Mouse (Mus musculus) kidney, adult 8-10 months (tissue): ENCODE results near the gene Cdh4.

Source experiments
- DNase-seq, 2 experiments: peaks; one replicate each; pipeline ENCODE4 v3.0.0; 2022

Cdh4 gene

DNA sequence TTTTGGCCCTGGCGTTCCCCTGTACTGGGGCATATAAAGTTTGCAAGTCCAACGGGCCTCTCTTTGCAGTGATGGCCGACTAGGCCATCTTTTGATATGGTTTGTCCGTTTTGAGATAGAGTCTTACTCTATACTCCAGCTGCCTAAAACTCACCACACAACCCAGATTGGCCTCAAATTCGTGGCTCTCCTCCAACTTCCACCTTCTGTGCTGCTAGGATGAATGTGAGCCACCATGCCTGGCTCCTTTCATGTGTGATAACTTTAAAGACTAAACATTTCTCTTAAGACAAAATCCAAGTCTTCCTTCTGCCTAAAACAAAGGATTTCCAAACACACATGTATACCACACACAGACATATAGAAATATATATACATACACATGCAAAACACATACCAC is 246.7 kb downstream of the Cdh4 start:
- DNase-seq, result no peak

DNA sequence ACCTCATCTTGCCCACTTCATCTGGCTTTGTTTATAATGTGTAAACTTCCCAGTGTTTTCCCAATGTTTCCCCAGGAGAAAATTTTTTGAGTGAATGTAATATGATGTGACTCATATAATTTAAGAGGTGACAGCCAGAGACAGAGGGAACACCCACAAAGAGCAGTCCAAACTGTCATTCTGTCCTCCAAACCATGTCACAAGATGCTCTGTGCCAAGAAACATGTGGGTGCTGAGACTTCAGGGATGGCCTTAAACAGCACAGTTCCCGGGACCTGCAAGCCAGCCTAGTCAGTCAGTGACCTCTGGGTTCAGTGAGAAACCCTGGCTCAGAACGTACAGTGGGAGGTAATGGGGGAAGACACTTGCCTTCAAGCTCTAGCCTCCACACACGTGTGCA is 247.5 kb downstream of the Cdh4 start:
- no peak for DNase-seq

DNA sequence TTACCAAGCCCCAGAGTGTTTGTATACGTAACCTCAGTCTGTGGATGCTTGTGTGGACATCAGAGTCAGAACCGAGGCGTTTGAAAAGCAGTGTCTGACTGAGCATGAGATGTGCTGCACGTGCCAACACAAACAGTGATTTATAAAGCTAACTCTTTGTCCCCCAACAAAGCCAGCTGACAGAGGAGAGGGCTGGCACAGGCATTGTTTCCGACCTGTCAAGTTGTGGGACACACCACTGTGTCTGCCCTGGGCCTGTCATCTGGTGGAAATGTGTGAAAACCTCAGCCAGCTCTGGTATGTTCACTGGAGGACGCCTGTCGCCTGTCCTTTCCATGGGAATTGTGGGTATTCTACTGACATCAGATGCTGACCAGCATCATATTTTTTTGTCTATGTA is 248.3 kb downstream of the Cdh4 start:
- DNase-seq, result no peak

DNA sequence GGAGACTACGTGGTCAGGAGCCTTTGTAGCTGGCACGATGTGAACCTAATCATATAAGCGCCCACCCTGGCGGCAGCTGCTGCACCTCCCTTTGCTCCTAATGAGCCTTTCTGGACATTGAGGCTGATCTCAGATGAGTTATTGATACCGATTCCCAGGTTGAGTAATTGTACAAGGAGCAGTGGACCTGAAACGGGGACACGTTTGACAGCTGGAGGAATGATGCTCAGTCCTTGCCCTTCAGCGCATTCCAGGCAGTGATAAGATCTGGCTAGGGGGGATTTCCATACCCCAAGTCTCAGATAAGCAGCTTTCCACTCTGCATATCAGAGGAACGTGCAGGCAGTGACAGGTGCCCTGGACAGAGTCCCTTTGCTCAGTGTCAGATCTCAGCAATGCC is 252.7 kb downstream of the Cdh4 start:
- DNase-seq, result no peak

DNA sequence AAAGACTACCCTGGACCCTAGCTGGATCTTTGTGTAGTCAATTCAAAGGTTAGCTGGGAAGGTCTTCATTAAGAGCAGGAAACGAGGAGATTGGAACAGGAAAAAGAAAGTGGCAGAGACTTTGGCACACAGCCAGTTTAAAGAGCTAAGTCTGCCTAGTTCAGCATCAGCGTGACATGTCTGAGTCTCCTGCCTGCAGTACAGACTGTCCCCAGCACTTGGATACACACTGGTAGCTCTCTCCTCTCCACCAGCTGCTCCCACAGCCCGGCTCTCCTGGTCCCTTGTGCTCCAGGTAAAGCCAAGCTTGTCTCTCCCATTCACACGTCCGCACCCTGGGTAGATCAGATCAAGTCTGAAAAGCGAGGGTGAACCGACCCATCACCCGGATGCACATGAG is 255.4 kb downstream of the Cdh4 start:
- DNase-seq, result no peak

DNA sequence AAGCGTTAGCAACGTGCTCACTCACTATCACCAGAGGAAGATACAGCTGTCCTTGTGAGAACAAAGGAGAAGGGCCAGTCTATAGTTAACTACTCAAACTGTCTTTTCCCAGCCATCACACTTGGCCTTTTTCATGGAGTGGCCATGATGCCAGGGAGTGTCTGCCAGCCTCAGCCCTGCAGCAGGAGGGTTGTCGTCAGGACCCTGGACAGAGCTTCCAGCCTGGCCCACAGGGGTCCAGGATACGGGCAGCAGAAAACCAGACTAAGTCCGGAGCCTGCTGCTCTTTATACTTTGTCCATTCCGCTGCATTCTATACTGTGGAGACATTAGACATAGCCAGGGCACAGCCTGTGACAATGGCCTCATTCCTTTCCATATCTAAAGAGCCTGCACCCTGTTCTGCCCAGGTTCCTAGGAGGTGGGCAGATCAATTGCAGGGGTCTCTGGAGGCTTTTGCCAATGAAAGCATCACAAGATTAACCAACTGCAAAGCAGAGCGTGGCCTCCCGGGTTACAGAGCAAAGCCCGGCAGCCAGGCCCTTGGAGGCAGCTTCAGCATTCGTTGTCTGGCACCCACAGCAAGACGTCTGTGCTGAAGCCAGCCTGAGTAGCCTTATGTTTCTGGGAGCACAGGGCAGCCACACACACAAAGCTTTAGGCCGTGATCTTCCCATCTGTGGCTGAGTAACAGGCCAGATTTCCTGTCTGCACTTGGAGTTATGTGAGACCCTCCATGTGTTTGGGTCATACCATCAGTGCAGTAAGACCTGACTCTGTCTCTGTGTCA is 256.2 kb downstream of the Cdh4 start:
- DNase-seq, result no peak

DNA sequence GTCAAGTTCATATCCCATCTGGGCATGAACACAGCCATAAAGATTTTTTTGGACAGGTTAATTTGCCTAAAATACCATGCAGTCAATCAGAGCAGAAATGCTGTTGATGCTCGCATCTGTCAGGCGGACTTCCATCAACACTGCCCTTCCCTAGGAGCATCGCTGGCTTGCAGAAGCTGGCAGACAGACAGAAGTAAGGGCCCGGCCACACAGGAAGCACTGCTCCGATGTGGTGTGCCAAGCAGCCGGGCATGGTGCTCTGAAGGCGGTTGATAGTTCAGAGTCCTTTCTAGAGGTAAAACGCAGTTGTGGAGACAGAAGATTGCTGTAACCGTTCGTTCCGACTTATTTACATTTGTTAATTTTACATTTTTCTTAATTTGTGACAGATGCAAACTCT is 262.8 kb downstream of the Cdh4 start:
- DNase-seq, result no peak

DNA sequence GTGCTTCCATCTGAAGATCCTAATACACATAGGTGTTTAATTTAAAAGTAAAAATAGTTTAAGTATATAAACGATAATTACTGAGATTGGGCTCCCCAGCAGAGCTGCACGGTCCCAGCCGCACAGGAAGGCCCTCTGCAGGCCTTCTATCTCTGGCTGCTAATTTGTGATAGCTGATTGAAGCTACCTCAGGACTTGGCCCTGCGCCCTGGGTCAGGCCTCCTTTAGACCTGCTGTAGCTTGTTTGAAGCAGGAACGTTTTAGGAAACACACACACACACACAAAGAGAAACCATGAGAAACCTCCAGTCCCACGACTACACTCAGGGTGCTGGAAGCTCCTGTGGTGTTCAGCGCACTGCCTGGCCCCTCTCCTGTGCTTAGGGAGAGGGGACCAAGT is 263.2 kb downstream of the Cdh4 start:
- no peak for DNase-seq

DNA sequence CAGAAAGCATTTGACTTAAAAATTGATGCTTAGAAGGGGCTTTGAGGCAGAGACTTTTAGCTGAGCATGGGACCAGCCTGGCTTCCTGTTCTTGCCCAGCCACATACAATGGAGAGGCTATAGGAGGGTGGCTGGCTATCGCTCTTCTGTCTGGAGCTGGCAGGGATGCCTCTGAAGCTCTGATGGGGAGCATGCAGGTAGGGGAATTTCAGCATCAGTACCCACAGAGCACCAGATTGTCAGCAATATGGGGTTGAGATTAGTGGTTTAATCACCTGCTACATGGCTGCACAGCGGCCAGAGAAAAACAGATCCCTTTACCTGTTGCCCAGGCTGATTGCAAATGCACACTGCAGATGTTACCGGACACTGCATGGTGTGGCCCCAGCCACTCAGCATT is 264.4 kb downstream of the Cdh4 start:
- DNase-seq, result no peak

DNA sequence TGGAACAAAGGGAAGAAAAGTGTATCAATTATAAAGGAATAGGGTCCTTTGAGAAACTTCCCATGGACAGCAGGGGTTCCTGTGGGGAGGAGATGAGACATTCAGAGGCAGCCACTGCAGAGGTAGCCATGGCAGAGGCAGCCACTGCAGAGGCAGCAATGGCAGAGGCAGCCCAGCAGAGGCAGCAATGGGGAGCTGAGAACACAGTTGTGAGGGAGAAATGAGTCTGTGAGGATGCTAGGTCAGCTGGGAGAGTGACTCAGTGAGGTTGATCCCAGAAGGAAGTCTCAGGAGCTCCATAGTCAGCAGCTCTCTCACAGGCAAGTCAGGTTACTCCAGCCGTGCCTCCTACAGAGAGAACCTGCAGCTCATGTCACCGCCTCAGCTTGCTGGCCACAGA is 266.9 kb downstream of the Cdh4 start:
- no peak for DNase-seq

DNA sequence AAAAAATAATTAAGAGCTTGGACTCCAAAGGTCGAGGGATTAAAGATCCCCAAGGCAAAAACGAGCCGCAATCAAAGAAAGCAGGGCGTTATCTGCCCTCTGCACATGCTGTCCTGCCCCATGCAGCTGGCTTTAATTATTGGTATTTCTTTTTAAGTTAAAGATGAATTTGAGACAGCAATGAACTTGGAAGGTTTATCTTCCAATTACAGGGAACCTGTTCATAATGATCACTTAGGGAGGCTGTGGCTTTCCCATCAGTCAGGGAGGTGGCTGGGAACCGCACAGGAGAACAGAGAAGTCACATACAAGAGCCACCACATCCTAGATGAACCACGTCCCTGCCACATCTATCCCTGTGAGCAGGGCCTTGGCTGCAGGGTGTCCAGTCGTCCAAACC is 270.5 kb downstream of the Cdh4 start:
- no peak for DNase-seq

DNA sequence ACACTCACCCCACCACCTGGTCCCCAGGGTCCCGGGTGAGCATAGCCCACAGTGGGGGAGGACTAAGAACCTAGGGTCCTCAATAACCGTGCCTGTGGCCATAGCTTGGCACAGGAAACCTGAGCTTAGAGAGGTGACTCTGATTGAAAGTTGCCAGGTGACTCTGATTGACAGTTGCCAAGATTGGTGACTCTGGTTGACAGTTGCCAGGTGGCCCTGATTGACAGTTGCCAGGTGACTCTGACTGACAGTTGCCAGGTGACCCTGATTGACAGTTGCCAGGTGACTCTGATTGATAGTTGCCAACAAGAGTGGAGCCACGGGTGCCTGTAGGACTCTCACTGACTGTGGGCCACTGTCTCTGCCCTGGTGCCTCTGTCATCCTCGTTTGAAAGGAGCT is 271.1 kb downstream of the Cdh4 start:
- DNase-seq, result no peak

DNA sequence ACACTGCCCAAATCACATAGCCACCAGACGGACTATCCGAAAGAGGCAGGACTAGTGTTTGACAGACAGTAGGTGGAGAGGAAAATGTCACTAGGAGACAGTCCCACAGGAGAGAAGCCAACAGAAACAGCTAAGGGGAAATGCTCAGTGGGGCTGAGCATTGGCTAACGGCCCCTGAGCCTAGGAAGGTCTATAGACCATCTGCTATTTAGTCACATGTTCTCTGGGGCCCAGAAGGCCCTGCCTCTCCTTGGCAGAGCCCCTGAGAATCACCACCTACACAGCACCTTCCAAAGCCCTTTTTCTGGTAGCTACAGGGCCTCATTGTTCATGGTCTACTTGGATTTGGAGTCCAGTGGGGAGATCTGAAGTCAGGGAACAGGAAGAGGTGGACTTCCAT is 271.9 kb downstream of the Cdh4 start:
- no peak for DNase-seq

DNA sequence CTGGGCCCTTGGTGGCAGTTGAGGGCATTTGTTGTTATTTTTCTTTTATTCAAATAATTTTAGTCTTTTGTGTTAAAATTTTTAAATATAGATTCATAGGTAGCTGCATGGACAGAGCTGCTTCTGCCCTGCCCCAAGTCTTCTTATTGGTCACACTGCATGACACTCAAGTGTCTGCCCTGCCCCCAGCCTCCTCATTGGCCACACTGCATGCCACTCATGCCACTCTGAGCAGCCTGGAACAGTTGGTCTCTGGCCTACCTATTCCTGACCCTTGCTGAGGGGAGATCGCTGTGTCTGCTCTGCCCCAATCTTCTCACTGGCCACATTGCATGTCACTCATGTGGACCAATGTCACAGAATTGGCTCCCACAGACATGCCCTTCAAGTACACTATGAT is 273.1 kb downstream of the Cdh4 start:
- no peak for DNase-seq

DNA sequence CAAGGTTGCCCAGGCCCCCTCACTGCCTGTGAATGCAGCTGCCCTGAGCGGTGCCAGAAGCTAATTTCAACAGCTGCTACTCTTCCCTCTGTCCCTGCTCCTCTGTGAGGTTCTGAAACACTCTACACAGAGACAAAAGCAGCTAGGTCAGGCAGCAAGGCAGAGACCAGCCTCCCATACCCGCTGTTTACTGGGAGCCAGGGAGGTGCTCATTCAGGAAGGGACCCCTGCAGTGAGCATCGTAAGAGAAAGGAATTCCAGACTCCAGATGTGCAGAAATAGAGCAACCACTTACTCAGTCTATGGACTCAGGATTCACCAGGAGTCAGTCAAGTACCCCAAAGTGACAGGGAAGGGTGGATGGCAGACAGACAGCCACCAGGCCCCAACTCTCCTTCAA is 278.1 kb downstream of the Cdh4 start:
- no peak for DNase-seq

DNA sequence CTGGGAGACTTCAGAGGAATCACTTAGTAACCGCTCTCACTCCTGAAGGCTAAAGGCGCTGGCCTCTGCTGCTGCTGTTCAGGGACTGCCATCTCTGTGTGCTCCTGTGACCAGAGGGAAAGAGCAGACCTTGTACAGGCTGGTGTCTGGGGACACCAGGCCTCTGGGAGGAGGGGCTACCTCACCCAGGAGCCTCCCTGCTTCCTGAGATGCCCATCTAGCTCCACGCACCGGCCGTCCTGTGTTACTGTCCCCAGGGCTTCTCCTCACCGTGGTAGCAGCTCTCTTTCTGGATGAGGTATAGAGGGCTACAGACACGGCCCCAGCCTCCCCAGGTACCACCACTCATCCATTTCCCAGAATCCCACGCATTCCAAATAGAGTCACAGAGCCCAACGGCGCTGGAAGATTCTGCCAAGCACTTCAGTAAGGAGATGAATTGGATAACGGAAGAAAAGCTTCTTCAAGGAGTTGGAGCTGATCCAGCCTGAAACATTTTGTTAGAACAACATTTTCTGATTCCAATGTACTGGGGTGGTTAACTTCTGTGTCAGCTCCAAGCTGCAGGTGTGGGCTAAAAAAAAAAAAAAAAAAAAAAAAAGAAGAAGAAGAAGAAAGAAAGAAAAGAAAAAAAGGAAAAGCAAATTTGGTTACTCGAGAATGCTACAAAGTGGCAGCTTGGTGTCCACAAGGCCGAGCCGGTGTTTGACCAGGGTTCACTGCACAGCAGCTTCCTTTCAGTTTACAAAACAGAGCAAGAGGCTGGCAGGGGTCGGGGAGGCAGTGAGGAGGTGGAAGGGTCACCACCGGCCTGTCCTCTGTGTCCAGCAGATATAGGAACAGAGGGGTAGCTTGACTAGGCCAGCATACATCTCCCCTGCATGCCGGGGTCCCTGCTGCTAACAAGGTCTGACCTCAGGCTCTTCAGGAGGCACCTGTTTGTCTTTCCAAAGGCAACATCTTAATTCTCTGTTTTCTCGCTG is 279.6 kb downstream of the Cdh4 start:
- no peak for DNase-seq

DNA sequence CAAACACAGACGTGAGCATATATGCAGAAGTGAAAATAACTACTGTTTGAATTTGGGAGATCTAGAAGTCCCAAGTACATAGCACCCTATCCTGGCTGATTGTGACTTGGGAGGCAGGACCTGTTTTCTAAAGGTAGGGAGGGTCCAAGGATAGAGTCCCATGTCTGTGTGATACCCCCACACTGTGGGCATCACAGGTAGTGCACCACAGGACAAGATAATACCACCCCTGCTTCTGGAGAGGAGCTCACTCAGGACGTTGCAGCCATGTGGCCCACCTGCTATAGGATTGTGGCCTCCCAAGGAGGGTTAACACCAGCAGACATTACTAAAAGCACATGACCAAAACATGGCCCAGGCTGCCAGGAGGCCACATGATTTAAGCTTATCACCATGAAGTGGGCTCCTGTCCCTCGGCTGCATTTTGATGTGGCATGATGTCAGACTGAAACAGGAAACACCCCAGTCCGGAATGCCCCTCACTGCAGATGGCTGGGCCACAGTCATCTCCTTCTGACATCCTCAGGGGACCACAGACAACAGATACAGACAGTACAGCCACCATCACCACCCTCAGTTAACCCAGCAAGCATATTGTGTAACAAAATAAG is 280.6 kb downstream of the Cdh4 start:
- DNase-seq, result no peak

DNA sequence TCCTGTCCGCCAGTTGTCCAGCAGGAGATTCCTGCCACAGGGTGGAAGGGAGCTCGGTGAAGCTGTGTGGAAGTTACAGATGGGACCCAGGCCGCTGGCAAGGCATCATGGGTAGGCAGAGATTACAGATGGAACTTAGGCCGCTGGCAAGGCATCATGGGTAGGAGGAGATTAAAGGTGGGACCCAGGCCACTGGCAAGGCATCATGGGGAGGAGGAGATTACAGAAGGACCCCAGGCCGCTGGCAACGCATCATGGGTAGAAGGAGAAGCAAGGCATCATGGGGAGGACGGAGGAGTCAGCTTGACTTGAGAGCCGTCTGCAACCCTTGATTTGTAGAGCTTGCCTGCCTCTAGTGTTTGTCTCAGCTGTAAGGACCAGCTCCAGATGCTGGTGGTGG is 281.2 kb downstream of the Cdh4 start:
- DNase-seq, result no peak

DNA sequence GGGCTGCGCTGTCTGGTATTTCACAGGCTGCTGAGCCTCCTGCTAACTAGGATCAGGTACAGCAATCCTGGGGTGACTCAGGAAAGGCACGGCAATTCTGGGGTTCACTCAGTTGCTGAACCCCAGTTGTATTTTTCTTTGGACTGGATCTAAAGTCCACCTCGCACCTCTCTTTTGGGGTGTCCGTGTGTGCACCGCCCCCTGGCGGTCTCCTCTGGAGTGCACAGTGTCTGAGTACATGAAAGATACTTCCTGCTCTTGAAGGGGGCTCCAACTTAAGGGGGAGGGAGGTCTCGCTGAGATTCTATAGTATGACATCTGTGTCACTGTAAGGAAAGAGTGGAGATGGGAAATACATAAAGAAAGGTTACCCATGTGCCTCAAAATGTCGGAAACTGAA is 286.8 kb downstream of the Cdh4 start:
- DNase-seq, result no peak

DNA sequence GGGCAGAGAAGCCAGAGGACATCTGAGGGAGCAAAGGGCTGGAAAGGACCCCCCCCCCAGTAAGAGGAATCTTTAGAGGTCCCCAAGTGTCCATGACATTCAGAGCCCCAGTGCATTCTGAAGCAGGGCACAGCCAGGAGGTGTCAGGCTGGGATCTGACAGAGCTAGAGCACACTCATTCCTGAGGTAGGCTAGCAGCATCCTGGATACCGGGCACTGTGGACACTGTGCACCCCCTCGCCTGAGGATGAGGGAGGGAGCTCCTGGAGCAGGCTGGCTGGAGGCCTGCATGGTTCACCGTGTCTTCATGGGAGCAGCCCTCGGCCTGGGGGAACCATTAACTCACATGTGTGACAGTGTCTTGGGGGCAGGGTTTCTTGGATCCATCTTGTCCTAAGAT is 287.6 kb downstream of the Cdh4 start:
- no peak for DNase-seq

DNA sequence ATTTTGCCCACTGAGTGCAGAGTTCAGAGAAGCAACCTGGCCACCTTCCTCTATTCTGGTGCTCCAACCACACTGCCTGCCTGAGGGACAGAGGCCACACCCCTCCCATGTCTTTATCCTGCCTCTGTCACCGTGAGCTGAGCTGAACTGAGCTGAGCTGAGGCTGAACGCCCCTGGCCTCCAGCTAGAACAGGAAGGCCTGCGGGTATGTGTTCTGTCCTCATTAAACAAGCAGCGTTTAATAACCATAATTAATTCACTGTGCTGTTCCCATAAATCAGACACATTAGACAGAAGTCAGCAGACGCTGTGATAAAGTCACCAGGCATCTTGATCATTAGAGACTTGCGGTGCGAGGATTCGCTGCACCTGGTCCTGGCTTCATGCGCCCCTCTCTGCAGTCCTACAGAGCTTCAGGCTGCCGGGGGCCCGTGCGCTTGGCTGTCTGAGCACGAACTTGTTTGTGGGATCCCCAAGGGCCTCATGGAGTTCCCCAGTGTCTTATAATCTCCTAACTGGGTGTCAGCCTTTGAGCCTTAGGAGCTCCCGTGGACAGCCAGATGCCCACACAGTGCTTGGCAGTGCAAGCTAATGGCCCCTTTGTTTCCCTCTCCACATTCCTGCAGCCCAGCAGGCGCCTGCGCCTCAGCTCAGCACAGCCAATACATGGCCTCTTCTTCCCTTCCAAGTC is 291.1 kb downstream of the Cdh4 start:
- no peak for DNase-seq

DNA sequence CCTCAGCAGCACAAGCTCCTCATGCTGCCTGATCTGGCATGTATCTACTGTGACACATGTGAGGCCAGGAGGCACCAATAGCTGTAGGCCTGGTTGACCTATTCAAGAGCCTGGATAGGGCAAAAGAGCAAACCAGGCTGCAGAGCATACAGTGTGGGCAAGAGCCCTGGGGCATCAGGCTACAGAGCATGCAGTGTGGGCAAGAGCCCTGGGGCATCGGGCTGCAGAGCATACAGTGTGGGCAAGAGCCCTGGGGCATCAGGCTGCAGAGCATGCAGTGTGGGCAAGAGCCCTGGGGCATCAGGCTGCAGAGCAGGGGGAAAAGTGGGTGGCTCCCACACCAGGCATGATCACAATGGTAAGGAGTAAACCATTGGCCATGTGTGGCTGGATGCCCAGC is 300.2 kb downstream of the Cdh4 start:
- no peak for DNase-seq

DNA sequence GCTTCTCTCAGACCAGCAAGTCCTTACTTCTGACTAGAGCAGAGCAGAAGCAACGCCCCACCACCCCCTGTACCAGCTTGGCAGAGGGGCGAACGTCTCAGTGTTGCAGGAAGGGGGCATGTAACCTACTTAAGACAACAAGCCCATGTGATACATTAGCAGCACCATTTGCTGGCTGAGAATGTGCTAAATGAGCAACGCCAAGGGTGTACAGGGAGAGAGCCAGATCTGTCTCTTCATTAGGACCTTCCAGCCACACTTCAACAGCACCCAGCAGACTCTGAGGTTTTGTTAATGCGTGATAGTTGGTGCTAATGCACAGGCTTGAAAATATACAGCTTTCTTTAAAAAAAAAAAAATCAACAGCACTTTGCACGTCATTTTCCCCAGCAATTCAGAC is 300.6 kb downstream of the Cdh4 start:
- DNase-seq, result no peak
